Mouse (Mus musculus) liver, postnatal 0 days (tissue): Measurements from ENCODE around the gene 1700123K08Rik. TPM values are rescaled to one million over a fixed set of nuclear protein-coding genes. Genes with fewer than 3 reads are reported as not detected.
"Not testable (repeated sequence)": the region's sequence is repeated elsewhere in the genome, so short reads cannot be mapped to it uniquely, and the experiment has no call there.

Experiments
- ATAC-seq: fragments of 200-750 bp; cut with Nextera tagmentation; 2 replicates; pipeline ENCODE4 v1.8.0; 2017; ENCODE audit warnings: mild to moderate bottlenecking, moderate library complexity
- DNase-seq: peaks from one replicate; pipeline ENCODE4 v3.0.0-alpha.2; 2016
- H3K27ac ChIP-seq: fragments of 300-500 bp; sonication (generic); 2 replicates; pipeline ENCODE4 v1.5.1; 2014; ENCODE audit warnings: antibody characterized with exemption, moderate library complexity, mild to moderate bottlenecking, low read depth
- H3K27me3 ChIP-seq: fragments of 300-500 bp; sonication (generic); 2 replicates; pipeline ENCODE4 v1.6.1; 2014; ENCODE audit warnings: low read length, control low read depth, mixed read lengths; ENCODE audit not compliant: insufficient read depth
- H3K36me3 ChIP-seq: fragments of 300-500 bp; sonication (generic); replicated peaks from 2 replicates; pipeline ENCODE4 v1.6.1; 2014; ENCODE audit warnings: mild to moderate bottlenecking, control low read depth, low read length, moderate library complexity, mixed read lengths; ENCODE audit not compliant: insufficient read depth
- H3K4me1 ChIP-seq: fragments of 300-500 bp; sonication (generic); 2 replicates; pipeline ENCODE4 v1.6.1; 2014; ENCODE audit warnings: antibody characterized with exemption, mild to moderate bottlenecking, control low read depth; ENCODE audit not compliant: insufficient read depth
- H3K4me2 ChIP-seq: fragments of 300-500 bp; sonication (generic); 2 replicates; pipeline ENCODE4 v1.6.1; 2014; ENCODE audit warnings: low read depth, mild to moderate bottlenecking, low read length, moderate library complexity, mixed read lengths
- H3K4me3 ChIP-seq: fragments of 300-500 bp; sonication (generic); 2 replicates; pipeline ENCODE4 v1.5.1; 2014; ENCODE audit warnings: low read depth, low read length
- H3K9ac ChIP-seq: fragments of 300-500 bp; sonication (generic); replicated peaks from 2 replicates; pipeline ENCODE4 v1.6.1; 2014; ENCODE audit warnings: mild to moderate bottlenecking, moderate library complexity
- H3K9me3 ChIP-seq: fragments of 300-500 bp; sonication (generic); 2 replicates; pipeline ENCODE4 v1.6.1; 2016; ENCODE audit warnings: mild to moderate bottlenecking, control low read depth, low read length, mixed read lengths
- CTCF ChIP-seq: sonication (generic); IDR thresholded peaks from 2 replicates; pipeline ENCODE4 v1.5.1; 2016; ENCODE audit warnings: antibody characterized with exemption, low read depth
- EP300 ChIP-seq: IDR thresholded peaks from 2 replicates; pipeline ENCODE4 v1.6.1; 2016; ENCODE audit warnings: antibody characterized with exemption, low read depth, mild to moderate bottlenecking
- WGBS: fragments of 180-500 bp; shearing (Covaris S2); extraction: QIAGEN DNeasy Blood & Tissue Kit; methylation state at CpG from one replicate; pipeline ENCODE4 v1.1.7; 2014; ENCODE audit not compliant: insufficient replicate concordance; 5-methylcytosine and 5-hydroxymethylcytosine counted together
- microRNA-seq: library from miRNA; unstranded; fragments of <30 nt; microRNA quantifications from one replicate; pipeline ENCODE4, GENCODE M21; 2016
- polyA plus RNA-seq: library from polyadenylated mRNA; unstranded; fragments of >200 nt; fragmentation: Nextera tagmentation; extraction: Ambion mirVana; gene quantifications from 2 replicates; pipeline ENCODE4 v1.2.1, GENCODE M21; 2015

The 1700123K08Rik gene
- polyA plus RNA-seq: not detected in 2 replicates

GRCm38 (mm10) chr5:138564612-138565011, at the start of gene 1700123K08Rik:
1700123K08Rik (minus strand) TSS chr5:138564712.
- DNase-seq, H3K36me3 ChIP-seq, H3K27me3 ChIP-seq, H3K4me1 ChIP-seq, H3K27ac ChIP-seq, H3K4me2 ChIP-seq, H3K9me3 ChIP-seq, H3K4me3 ChIP-seq, ATAC-seq, H3K9ac ChIP-seq: not testable (repeated sequence)
- 65% methylated on average over 2 of the region's 2 CpGs for WGBS

DNA sequence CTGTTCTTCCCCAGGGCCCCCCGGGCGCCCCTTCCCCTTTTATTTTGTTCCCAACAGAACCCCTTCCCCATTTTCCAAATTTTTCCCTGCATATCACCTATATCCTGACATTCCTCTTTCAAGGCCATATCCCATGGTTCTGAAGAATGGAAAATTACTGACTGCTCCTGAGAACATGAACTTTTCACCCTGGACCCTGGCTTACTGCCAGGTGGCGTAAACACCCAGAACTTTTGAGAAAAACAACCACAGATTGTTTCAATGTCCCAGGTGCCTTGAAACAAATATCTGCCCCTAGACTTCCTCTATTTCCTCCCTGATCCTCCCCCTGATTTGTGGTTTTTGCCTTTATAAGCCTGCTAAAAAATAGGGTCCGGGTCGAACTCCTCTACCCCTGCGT, 22.9 kb upstream of the 1700123K08Rik start:
- TF ChIP-seq CTCF: no peak
- no peak for TF ChIP-seq EP300
- Histone ChIP-seq H3K4me2 (no peak overlapping the region), H3K27ac (no peak overlapping the region), H3K27me3 (no peaks in the 10 kb centered on the region), H3K36me3 (no peaks in the 10 kb centered on the region), H3K9me3 (peaks cover 3% of the 10 kb centered on the region; the same call in 1 of the 2 replicates), H3K4me1 (no peaks in the 10 kb centered on the region), H3K9ac (no peak overlapping the region), H3K4me3 (no peak overlapping the region)
- ATAC-seq (no peak), DNase-seq (no peak)
- 84% methylated on average over 6 of the region's 6 CpGs for WGBS

DNA sequence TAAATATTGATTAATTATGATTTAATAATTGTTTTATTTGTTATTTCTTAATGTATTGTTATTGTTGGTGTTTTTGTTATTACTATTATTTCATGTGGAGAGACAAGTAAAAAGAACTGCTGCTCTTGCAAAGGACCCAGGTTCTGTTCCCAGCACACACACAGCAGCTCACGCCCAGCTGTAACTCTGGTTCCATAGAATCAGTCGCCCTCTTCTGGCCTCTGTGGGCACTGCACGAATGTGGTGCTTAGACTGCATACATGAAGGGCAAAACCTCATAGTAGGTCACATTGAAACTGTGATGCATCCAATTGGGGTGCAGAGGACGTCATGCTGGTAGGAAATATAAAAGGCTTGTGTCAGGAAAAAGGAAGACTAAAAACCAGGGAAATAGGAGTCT, 7.1 kb upstream of the 1700123K08Rik start:
- no peaks in the 10 kb centered on the region for H3K4me1 ChIP-seq
- H3K9me3 ChIP-seq: no peaks in the 10 kb centered on the region
- ATAC-seq (no peak), DNase-seq (no peak)
- H3K4me3 ChIP-seq: no peak overlapping the region
- no peak overlapping the region for H3K9ac ChIP-seq
- no peak overlapping the region for H3K4me2 ChIP-seq
- H3K27me3 ChIP-seq: no peaks in the 10 kb centered on the region
- no peak overlapping the region for H3K27ac ChIP-seq
- TF ChIP-seq EP300: no peak
- TF ChIP-seq CTCF: peak; percentile 44
- WGBS: 48% methylated on average over 4 of the region's 4 CpGs
- no peaks in the 10 kb centered on the region for H3K36me3 ChIP-seq

- Histone ChIP-seq H3K9me3 (no peaks in the 10 kb centered on the region; the same call in 1 of the 2 replicates), H3K9ac (no peak overlapping the region), H3K27me3 (no peaks in the 10 kb centered on the region), H3K4me3 (no peak overlapping the region), H3K4me2 (no peak overlapping the region), H3K36me3 (no peaks in the 10 kb centered on the region), H3K4me1 (no peaks in the 10 kb centered on the region), H3K27ac (no peak overlapping the region)
- no peak for ATAC-seq
- peak; percentile 40 for TF ChIP-seq CTCF
- TF ChIP-seq EP300: no peak
- 52% methylated on average over 1 of the region's 1 CpGs for WGBS
- DNase-seq: no peak
Observed at GRCm38 (mm10) chr5:138552718-138553117, 11.8 kb downstream of the 1700123K08Rik start.

- Histone ChIP-seq H3K27me3 (no peaks in the 10 kb centered on the region), H3K4me1 (no peaks in the 10 kb centered on the region), H3K4me3 (no peak overlapping the region), H3K4me2 (no peak overlapping the region), H3K27ac (no peak overlapping the region), H3K36me3 (no peaks in the 10 kb centered on the region), H3K9ac (no peak overlapping the region), H3K9me3 (no peaks in the 10 kb centered on the region)
- WGBS: 83% methylated on average over 1 of the region's 1 CpGs
- TF ChIP-seq CTCF (no peak), EP300 (no peak)
- ATAC-seq: no peak
- no peak for DNase-seq
Observed at GRCm38 (mm10) chr5:138532491-138532890, 32.0 kb downstream of the 1700123K08Rik start.

Small RNAs within 50 kb of the gene (microRNA-seq; reads per million reads assigned to microRNA genes)
- not detected for gene Gm24082

Other genes starting within 250 kb of the 1700123K08Rik start
- 0.46 and 0.56 TPM in 2 replicates for gene Pvrig, start 222.8 kb downstream of the 1700123K08Rik start, polyA plus RNA-seq
- gene Zfp157, start 123.2 kb downstream of the 1700123K08Rik start, polyA plus RNA-seq: 4.1 and 4.3 TPM in 2 replicates
- 10.3 and 12.1 TPM in 2 replicates for gene Zfp68, start 55.0 kb upstream of the 1700123K08Rik start, polyA plus RNA-seq
- gene A430033K04Rik, start 58.1 kb upstream of the 1700123K08Rik start, polyA plus RNA-seq: 2.6 and 2.7 TPM in 2 replicates
- 15.3 and 19.0 TPM in 2 replicates for gene Fam20c, start 189.8 kb upstream of the 1700123K08Rik start, polyA plus RNA-seq